Mouse (Mus musculus) stomach, embryonic 15.5 days (tissue): ENCODE results near the gene Fbxo42. TPM values are rescaled to one million over a fixed set of nuclear protein-coding genes. Genes with fewer than 3 reads are reported as not detected.

Experiments used
- ATAC-seq: fragments of 200-750 bp; cut with Nextera tagmentation; 2 replicates; pipeline ENCODE4 v1.8.0; 2017; ENCODE audit warnings: low read depth, moderate number of reproducible peaks, moderate TSS enrichment; ENCODE audit not compliant: insufficient read depth, low FRiP score
- H3K27ac ChIP-seq: fragments of 300-500 bp; sonication (generic); 2 replicates; pipeline ENCODE4 v1.5.1; 2015; ENCODE audit warnings: mild to moderate bottlenecking, inconsistent platforms
- H3K27me3 ChIP-seq: fragments of 300-500 bp; sonication (generic); replicated peaks from 2 replicates; pipeline ENCODE4 v1.6.1; 2015; ENCODE audit warnings: inconsistent platforms
- H3K36me3 ChIP-seq: fragments of 300-500 bp; sonication (generic); 2 replicates; pipeline ENCODE4 v1.6.1; 2015; ENCODE audit warnings: inconsistent platforms
- H3K4me1 ChIP-seq: fragments of 300-500 bp; sonication (generic); 2 replicates; pipeline ENCODE4 v1.6.1; 2015; ENCODE audit warnings: inconsistent platforms
- H3K4me2 ChIP-seq: fragments of 300-500 bp; sonication (generic); 2 replicates; pipeline ENCODE4 v1.6.1; 2015; ENCODE audit warnings: mild to moderate bottlenecking, inconsistent platforms
- H3K4me3 ChIP-seq: fragments of 300-500 bp; sonication (generic); replicated peaks from 2 replicates; pipeline ENCODE4 v1.5.1; 2015; ENCODE audit warnings: inconsistent platforms
- H3K9ac ChIP-seq: fragments of 300-500 bp; sonication (generic); 2 replicates; pipeline ENCODE4 v1.6.1; 2015; ENCODE audit warnings: inconsistent platforms
- H3K9me3 ChIP-seq: fragments of 300-500 bp; sonication (generic); 2 replicates; pipeline ENCODE4 v1.6.1; 2016; ENCODE audit warnings: inconsistent platforms
- WGBS: fragments of 180-500 bp; shearing (Covaris S2); methylation state at CpG from one replicate; pipeline ENCODE4 v1.1.7; 2015; 5-methylcytosine and 5-hydroxymethylcytosine counted together
- polyA plus RNA-seq: library from polyadenylated mRNA; unstranded; fragments of >200 nt; fragmentation: Nextera tagmentation; extraction: Ambion mirVana; gene quantifications from 2 replicates; pipeline ENCODE4 v1.2.1, GENCODE M21; 2015

Fbxo42 gene
- polyA plus RNA-seq, result 21.3 and 21.4 TPM in 2 replicates

DNA sequence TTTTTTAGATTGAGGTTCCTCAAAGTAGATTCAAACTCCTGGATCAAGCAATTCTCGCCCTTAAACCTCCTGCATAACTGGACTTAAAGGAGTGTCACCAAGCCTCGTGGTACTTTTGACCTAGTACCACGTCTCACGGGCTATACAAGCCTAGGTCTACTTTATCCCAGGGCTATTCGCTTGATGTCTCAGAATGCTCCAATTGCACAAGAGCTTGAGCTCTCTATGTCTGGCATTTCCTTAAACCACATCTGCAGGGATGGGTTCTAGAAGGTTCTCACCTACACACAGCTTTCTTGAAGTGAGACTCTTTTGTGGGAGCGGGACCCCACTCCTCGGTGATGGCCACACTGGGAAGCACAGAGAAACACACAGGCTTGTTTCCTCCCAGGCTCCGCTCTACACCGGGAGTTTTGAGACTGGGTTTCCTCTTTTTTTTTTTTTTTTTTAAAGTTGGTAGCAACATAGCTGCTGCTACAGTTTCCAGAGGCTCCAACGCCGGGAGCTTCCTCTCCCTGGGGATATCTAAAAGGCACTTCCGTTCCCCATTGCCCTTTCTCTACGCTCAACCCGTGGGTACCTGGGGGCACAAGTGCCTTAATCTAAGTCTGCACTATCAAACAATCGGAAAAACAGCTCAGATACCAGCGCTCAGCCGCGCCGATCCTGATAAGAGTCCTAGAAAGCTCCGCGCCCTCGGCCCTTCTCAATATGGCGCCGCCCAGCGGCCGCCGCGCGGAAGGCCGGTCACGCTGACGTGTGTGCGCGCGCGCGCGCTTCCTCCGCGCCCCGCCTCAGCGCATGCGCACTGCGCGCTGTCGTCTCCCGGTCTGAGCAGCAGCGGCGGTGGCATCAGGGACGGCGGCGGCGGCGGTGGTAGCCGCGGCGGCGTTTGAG is at the start of gene Fbxo42:
Gene Fbxo42, plus strand, starts transcription at position 802 of the 897 bp plus-strand sequence.
- H3K36me3 ChIP-seq, result no peaks in the 10 kb centered on the region
- H3K9me3 ChIP-seq, result no peaks in the 10 kb centered on the region
- peak within 1 kb of the TSS; percentile 71 for H3K4me3 ChIP-seq
- H3K27me3 ChIP-seq, result no peaks in the 10 kb centered on the region
- peak; percentile 89 for ATAC-seq
- 7% methylated on average over 58 of the region's 58 CpGs for WGBS
- H3K9ac ChIP-seq, result peak within 1 kb of the TSS; percentile 86
- H3K4me1 ChIP-seq, result peaks cover 10% of the 10 kb centered on the region; the same call in 1 of the 2 replicates
- H3K27ac ChIP-seq, result peak within 1 kb of the TSS; percentile 97
- peak within 1 kb of the TSS; percentile 70 for H3K4me2 ChIP-seq

DNA sequence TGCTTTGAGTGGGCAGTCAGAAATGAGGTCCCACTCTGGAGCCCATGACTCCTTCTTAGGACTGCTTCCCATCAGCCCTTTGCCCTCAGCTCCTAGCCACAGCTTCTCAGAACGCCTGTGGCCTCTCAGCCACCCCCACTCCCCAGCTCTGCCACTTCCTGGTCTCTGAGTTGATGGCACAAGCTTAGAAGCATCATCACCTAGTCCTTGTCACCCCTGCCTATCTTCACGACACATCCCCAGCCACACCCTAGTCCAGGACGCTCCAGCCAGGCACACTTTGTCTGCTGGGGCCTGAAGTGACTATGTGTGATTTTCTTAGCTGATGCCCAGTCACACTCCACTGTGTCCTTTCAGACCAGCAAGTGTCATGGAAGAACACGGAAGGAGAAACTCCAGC is 48.8 kb upstream of the Fbxo42 start:
- Histone ChIP-seq H3K9ac (no peak overlapping the region), H3K4me1 (no peaks in the 10 kb centered on the region), H3K36me3 (no peaks in the 10 kb centered on the region), H3K4me3 (no peak overlapping the region), H3K27ac (no peak overlapping the region), H3K4me2 (no peak overlapping the region), H3K27me3 (no peaks in the 10 kb centered on the region), H3K9me3 (no peaks in the 10 kb centered on the region)
- no peak for ATAC-seq
- 71% methylated on average over 4 of the region's 4 CpGs for WGBS

DNA sequence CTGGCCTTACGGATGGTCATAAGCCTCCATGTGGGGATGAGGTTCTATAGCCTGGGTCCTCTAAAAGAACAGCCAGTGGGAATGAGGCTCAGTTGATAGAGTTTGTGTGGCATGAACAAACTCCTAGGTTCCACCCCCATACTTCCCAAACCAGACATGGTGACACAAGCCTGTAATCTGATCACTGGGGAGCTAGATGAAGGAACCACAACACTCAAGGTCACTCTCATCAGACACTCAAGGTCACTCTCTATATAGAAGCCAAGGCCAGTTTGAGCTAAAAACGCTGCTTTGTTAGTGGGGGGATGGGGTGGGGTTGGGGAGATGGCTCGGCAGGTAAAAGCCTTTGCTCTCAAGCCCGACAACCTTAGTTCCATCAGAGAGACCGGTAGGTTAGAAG is 47.8 kb upstream of the Fbxo42 start:
- H3K9ac ChIP-seq, result no peak overlapping the region
- ATAC-seq, result no peak
- H3K4me1 ChIP-seq, result no peaks in the 10 kb centered on the region
- H3K4me3 ChIP-seq, result no peak overlapping the region
- no peak overlapping the region for H3K4me2 ChIP-seq
- H3K27ac ChIP-seq, result no peak overlapping the region
- H3K9me3 ChIP-seq, result no peaks in the 10 kb centered on the region
- no peaks in the 10 kb centered on the region for H3K27me3 ChIP-seq
- 67% methylated on average over 5 of the region's 5 CpGs for WGBS
- H3K36me3 ChIP-seq, result no peaks in the 10 kb centered on the region

DNA sequence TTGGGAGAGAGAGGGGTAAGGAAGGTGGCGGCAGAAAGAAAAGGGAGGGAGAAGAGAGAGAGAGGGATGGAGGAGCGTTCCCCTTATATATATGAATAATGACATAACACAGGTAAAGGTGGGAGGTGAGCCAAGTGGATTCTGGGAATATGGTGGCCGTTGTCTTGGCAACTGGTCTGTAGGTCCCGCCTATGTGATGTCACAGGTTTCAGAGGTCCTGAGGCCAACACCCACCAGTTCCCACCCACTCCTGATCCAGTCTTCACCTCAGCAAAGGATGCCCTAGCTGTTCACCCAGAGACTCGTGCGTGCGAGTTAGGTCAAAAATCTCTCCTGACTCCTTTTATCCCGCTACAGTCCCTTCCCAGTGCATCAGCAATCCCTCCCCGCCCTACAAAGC is 46.4 kb upstream of the Fbxo42 start:
- H3K9ac ChIP-seq, result no peak overlapping the region
- H3K27me3 ChIP-seq, result no peaks in the 10 kb centered on the region
- H3K36me3 ChIP-seq, result no peaks in the 10 kb centered on the region
- H3K9me3 ChIP-seq, result no peaks in the 10 kb centered on the region
- no peak overlapping the region for H3K27ac ChIP-seq
- no peak overlapping the region for H3K4me3 ChIP-seq
- no peak overlapping the region for H3K4me2 ChIP-seq
- no peak for ATAC-seq
- no peaks in the 10 kb centered on the region for H3K4me1 ChIP-seq
- 86% methylated on average over 9 of the region's 9 CpGs for WGBS

DNA sequence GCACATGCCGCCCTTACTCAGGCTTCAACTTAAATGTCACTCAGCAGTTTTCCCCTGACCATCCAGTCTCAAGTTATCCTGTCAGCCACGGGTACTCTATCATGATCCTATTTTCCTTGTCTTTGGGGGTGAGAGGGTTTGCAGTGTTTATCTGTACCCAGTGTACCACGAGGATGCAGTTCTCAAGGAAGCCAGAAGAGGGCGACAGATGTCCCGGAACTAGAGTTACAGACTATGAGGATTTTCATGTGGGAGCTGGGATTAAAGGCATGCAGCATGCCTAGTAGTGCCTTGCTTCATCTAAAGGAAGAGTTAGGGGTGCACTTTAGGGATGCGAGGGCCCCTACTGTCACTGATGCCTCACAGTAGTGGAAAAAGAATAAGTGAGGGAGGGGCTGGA is 45.9 kb upstream of the Fbxo42 start:
- WGBS, result 57% methylated on average over 6 of the region's 6 CpGs
- no peak for ATAC-seq
- Histone ChIP-seq H3K9me3 (no peaks in the 10 kb centered on the region), H3K4me1 (no peaks in the 10 kb centered on the region), H3K9ac (no peak overlapping the region), H3K4me3 (no peak overlapping the region), H3K36me3 (no peaks in the 10 kb centered on the region), H3K27ac (no peak overlapping the region), H3K27me3 (no peaks in the 10 kb centered on the region), H3K4me2 (no peak overlapping the region)

DNA sequence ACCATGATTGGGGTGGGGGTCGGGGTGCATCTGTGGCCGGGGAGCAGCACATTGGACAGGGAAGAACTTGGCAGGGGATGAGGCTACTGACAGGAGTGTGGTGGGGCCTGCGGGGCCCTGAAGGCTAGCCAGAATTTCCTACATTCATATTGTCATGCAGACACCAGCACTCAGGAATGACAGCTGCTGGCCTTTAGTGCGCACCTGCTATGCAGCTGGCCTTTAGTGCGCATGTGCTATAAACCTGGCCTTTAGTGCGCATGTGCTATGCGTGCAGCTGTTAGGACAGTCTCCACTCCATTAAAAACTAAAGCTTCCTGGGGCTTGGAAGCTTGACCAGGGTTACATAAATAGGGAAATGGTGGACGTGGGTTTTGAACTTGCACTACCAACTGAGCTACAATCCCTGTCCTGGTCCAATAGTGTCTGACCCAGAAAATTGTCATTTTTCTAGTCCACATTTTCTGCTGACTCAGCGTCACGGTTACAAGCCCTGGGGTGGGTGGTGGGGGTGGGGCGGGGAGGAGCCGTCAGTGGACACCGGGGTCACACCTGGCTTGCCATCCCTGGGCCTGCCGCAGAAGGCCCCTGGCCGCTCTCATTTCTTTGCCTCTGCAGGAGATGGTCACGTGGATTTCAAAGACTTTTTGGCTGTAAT is 41.1 kb upstream of the Fbxo42 start:
- H3K27me3 ChIP-seq, result no peaks in the 10 kb centered on the region
- 77% methylated on average over 16 of the region's 16 CpGs for WGBS
- no peak for ATAC-seq

DNA sequence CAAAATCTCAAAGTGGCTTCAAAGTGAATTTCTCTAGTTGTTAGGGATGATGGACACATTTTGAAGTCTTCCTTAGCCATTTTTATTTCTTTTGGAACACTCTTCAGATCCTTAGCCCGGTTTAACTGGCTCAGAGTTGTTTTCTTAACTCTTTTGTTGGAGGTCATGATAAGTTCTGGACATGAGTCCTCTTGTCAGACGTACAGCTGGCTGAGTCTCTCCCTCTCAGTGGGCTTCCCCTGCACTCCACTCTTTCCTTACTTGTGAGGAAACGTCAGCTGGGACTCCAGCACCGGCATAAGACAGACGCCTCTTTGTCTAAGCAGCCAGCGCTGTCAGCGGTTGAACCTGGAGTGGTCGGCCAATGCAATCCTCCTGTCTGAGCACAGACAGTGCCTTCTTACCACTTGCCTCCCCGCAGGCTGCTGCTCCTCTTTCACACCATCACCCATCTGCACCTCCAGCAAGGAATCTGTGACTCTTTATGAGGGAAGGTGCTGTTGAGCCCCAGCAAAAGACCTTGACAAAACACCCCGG is 39.4 kb upstream of the Fbxo42 start:
- ATAC-seq, result no peak
- no peak overlapping the region for H3K9ac ChIP-seq
- WGBS, result 36% methylated on average over 10 of the region's 10 CpGs

More for the DNA sequence above, 41.1 kb upstream of the Fbxo42 start:
- Histone ChIP-seq H3K4me1 (no peaks in the 10 kb centered on the region), H3K27ac (no peak overlapping the region), H3K9ac (no peak overlapping the region), H3K36me3 (peaks cover 12% of the 10 kb centered on the region), H3K9me3 (no peaks in the 10 kb centered on the region), H3K4me3 (no peak overlapping the region), H3K4me2 (no peak overlapping the region)

DNA sequence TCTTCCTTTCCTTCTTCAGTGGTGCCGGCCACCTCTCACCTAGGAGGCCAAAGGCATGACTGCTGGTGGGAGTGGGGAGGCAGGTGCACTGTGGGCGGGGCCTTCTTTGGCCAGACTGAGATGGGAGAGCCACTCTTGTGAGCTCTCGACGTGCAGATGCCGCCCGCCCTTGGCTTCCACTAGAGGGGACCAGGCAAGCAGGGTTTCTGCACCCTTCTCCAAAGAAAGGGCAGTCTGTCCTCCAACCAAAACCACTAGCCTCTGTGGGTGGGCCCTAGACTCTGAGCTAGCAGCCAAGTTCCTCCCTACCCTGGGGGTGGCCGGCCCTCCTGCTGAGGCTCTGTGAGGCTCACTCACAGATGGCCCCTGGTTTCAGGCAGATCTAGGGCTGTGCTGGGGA is 33.9 kb upstream of the Fbxo42 start:
- H3K36me3 ChIP-seq, result peaks cover 64% of the 10 kb centered on the region
- no peaks in the 10 kb centered on the region for H3K27me3 ChIP-seq
- no peak overlapping the region for H3K9ac ChIP-seq
- no peak overlapping the region for H3K27ac ChIP-seq
- no peak overlapping the region for H3K4me2 ChIP-seq
- H3K4me1 ChIP-seq, result peaks cover 7% of the 10 kb centered on the region
- H3K4me3 ChIP-seq, result no peak overlapping the region
- 0 out of 2 replicates have a peak, but pooled peaks have one; percentile 12 for ATAC-seq
- H3K9me3 ChIP-seq, result no peaks in the 10 kb centered on the region
- 71% methylated on average over 7 of the region's 7 CpGs for WGBS

More for the DNA sequence above, 39.4 kb upstream of the Fbxo42 start:
- no peak overlapping the region for H3K27ac ChIP-seq
- no peaks in the 10 kb centered on the region for H3K27me3 ChIP-seq
- H3K9me3 ChIP-seq, result no peaks in the 10 kb centered on the region
- H3K4me3 ChIP-seq, result no peak overlapping the region
- no peak overlapping the region for H3K4me2 ChIP-seq
- peaks cover 17% of the 10 kb centered on the region for H3K36me3 ChIP-seq
- H3K4me1 ChIP-seq, result no peaks in the 10 kb centered on the region

DNA sequence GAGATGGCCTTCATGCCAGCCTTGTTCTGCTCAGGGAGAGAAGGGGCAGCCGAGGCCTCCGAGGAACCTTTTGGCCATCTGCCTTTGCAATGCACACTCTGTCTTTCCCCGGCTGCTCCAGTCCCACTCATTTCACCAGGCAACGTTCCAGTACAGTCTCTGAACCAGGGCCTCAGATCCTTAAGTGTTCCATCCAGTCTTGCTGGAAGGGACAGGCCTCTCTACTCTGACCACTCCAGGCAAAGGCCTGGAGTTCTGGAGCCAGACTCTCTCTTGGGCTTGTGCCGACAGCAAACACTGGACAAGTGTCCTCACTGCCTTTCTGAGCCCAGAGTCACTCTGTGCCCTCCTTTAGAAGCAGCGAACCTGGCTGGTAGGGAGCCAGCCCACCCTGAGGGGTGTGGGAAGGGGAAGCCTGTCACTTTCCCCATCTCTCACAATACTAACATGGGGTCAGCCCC is 33.2 kb upstream of the Fbxo42 start:
- 89% methylated on average over 6 of the region's 6 CpGs for WGBS
- no peak overlapping the region for H3K4me3 ChIP-seq
- H3K36me3 ChIP-seq, result peaks cover 64% of the 10 kb centered on the region
- ATAC-seq, result no peak
- H3K9me3 ChIP-seq, result no peaks in the 10 kb centered on the region
- H3K27ac ChIP-seq, result peak overlapping the region; percentile 21; the same call in 1 of the 2 replicates
- peaks cover 7% of the 10 kb centered on the region for H3K4me1 ChIP-seq
- no peak overlapping the region for H3K9ac ChIP-seq
- H3K4me2 ChIP-seq, result no peak overlapping the region
- H3K27me3 ChIP-seq, result no peaks in the 10 kb centered on the region

DNA sequence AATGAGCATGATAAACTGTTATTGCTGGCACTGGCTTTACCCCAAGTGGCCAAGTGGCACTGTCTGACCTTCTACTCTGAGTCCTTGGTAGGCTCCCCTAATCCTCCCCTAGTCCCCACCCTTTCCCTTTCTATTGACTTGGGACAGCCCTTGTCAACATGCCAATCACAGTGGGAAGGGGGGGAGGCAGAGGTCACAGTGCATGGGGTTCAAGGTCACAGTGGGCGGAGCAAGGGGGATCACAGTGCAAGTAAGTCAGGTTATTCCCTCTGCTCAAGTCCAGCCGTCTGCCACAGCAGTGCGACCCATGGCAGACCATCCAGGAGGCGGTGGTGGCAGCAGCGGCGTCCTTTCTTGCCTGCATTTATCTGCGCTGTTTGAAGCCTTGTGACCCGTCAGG is 32.3 kb upstream of the Fbxo42 start:
- Histone ChIP-seq H3K4me3 (no peak overlapping the region), H3K9ac (no peak overlapping the region), H3K9me3 (no peaks in the 10 kb centered on the region), H3K27ac (no peak overlapping the region), H3K27me3 (no peaks in the 10 kb centered on the region), H3K4me2 (no peak overlapping the region), H3K36me3 (peaks cover 61% of the 10 kb centered on the region), H3K4me1 (peaks cover 7% of the 10 kb centered on the region)
- WGBS, result 85% methylated on average over 8 of the region's 8 CpGs
- no peak for ATAC-seq

DNA sequence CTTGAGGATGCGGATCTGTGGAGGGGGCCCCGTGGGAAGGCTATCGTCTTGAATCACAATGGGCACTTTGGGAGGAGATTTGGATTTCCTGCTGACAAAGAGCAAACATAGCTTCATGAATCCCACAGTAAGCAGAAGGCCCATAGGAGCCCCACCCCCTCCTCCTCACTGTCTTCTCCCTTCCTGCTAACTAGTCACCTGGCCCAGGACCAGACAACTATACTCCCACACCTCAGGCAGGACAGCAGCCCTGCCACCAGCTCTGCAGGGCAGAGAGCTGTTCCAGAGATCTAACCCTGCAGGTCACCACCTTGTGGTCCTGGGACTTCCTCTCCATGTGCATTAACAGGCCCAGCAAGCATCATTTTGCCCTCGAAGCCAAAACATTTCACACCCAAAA is 29.0 kb upstream of the Fbxo42 start:
- Histone ChIP-seq H3K4me3 (no peak overlapping the region), H3K9me3 (no peaks in the 10 kb centered on the region), H3K4me1 (peaks cover 9% of the 10 kb centered on the region), H3K27ac (no peak overlapping the region), H3K4me2 (no peak overlapping the region), H3K27me3 (no peaks in the 10 kb centered on the region), H3K36me3 (peaks cover 43% of the 10 kb centered on the region), H3K9ac (no peak overlapping the region)
- 57% methylated on average over 4 of the region's 4 CpGs for WGBS
- no peak for ATAC-seq

DNA sequence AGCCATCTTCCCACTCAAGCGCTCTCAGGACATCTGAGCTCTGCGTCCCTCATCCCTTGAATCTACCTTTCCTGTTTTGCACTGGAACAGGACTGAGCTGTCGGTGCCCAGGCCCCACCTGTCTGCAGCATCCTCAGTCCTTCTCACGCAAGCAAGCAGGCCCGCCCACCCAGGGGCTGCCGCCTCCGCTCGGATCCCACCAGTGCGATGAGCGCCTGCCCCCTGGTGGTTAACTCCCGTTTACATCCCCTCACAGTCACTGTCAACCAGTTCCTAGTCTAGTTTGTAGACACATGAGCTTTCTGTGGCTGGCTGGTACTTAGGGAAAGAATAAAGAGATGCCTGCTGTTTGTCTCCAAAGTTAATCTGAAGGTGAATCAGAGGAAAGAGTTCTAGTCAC is 27.0 kb upstream of the Fbxo42 start:
- ATAC-seq, result peak; percentile 44; the same call in 1 of the 2 replicates
- no peak overlapping the region for H3K27ac ChIP-seq
- 23% methylated on average over 11 of the region's 11 CpGs for WGBS
- H3K4me1 ChIP-seq, result 0 out of 2 replicates have a peak, but pooled peaks cover 4% of the 10 kb centered on the region
- no peak overlapping the region for H3K4me2 ChIP-seq
- no peaks in the 10 kb centered on the region for H3K9me3 ChIP-seq
- no peak overlapping the region for H3K4me3 ChIP-seq
- H3K36me3 ChIP-seq, result peaks cover 26% of the 10 kb centered on the region
- H3K27me3 ChIP-seq, result no peaks in the 10 kb centered on the region
- H3K9ac ChIP-seq, result no peak overlapping the region
